Mouse (Mus musculus) erythroblast, embryonic 14.5 days (primary cell): ENCODE measurements around the gene Gucd1. TPM values are rescaled to one million over a fixed set of nuclear protein-coding genes. Genes with fewer than 3 reads are reported as not detected.
"Not testable (repeated sequence)": the region's sequence is repeated elsewhere in the genome, so short reads cannot be mapped to it uniquely, and the experiment has no call there.

Source experiments
- H3K27me3 ChIP-seq: 2 replicates; pipeline ENCODE4 v1.6.1; 2012; ENCODE audit warnings: inconsistent platforms; ENCODE audit not compliant: control insufficient read depth
- H3K36me3 ChIP-seq: 2 replicates; pipeline ENCODE4 v1.6.1; 2012; ENCODE audit warnings: mild to moderate bottlenecking, inconsistent platforms; ENCODE audit not compliant: control insufficient read depth
- H3K4me1 ChIP-seq: 2 replicates; pipeline ENCODE4 v1.6.1; 2012; ENCODE audit warnings: inconsistent platforms; ENCODE audit not compliant: control insufficient read depth
- H3K4me3 ChIP-seq: replicated peaks from 2 replicates; pipeline ENCODE3; 2012; ENCODE audit warnings: moderate library complexity, mild to moderate bottlenecking, inconsistent platforms
- H3K9me3 ChIP-seq: 2 replicates; pipeline ENCODE4 v1.6.1; 2012; ENCODE audit warnings: low read length, inconsistent platforms, mixed read lengths; ENCODE audit not compliant: control insufficient read depth
- GATA1 ChIP-seq: IDR thresholded peaks from 2 replicates; pipeline ENCODE4 v1.6.1; 2012; ENCODE audit warnings: low read length, inconsistent platforms, mixed read lengths
- TAL1 ChIP-seq: IDR thresholded peaks from 3 replicates; pipeline ENCODE4 v1.6.1; 2012; ENCODE audit warnings: low read length, inconsistent platforms, mixed read lengths
- polyA plus RNA-seq: library from polyadenylated mRNA; stranded (reverse); fragments of >175 nt; gene quantifications from 2 replicates; pipeline ENCODE4 v1.2.3, GENCODE M21; 2012

The Gucd1 gene
- polyA plus RNA-seq, 1 experiment: 14.0 TPM

DNA sequence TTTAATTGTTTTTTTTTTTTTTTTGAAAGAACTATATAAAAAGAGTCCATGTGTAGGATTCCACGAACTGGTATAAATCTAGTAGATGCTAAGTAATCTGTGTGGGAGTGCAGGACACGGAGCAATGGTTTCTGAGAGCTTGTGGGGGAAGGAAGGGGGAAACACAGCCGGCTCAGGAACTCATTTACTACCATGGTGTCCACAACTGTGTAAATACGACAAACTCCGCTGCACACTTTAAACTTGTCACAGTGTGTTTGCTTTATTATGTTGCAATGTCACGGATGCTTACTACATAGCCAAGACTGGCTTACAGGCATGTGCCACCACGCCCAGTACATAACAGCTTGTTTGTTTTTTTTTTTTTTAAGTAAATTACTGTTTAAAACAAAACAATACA lies 32.1 kb upstream of the Gucd1 start:
- no peaks in the 10 kb centered on the region for H3K36me3 ChIP-seq
- peaks cover 5% of the 10 kb centered on the region for H3K4me1 ChIP-seq
- no peak for TF ChIP-seq TAL1
- TF ChIP-seq GATA1: no peak
- no peak overlapping the region for H3K4me3 ChIP-seq
- H3K9me3 ChIP-seq: no peaks in the 10 kb centered on the region
- H3K27me3 ChIP-seq: no peaks in the 10 kb centered on the region

DNA sequence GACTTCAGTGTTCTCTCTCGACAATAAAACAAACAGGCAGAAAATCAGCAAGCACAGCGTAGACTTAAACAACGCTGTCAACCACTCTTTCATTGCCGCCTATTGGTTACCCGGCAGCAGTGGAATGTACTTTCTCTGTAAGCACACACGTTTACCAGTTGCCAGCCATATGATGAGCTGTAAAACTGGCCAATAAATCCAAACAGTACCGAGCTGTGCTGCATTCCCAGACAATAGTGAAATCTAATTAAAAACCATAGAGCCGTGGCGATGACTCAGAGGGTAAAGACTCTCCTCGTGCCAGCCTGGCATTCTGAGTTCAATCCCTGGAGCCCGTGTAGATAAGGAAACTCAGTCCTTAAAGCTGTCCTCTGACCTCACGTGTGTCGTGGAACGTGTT lies 30.7 kb upstream of the Gucd1 start:
- no peaks in the 10 kb centered on the region; the same call in 1 of the 2 replicates for H3K4me1 ChIP-seq
- H3K4me3 ChIP-seq: no peak overlapping the region
- H3K36me3 ChIP-seq: no peaks in the 10 kb centered on the region
- no peaks in the 10 kb centered on the region for H3K9me3 ChIP-seq
- no peaks in the 10 kb centered on the region for H3K27me3 ChIP-seq
- TF ChIP-seq TAL1: no peak
- TF ChIP-seq GATA1: no peak

- TF ChIP-seq TAL1: no peak
- no peak for TF ChIP-seq GATA1
- Histone ChIP-seq H3K27me3 (no peaks in the 10 kb centered on the region), H3K4me1 (no peaks in the 10 kb centered on the region; the same call in 1 of the 2 replicates), H3K9me3 (no peaks in the 10 kb centered on the region), H3K36me3 (no peaks in the 10 kb centered on the region), H3K4me3 (no peak overlapping the region)
Observed at GRCm38 (mm10) chr10:75547901-75548300, 30.1 kb upstream of the Gucd1 start.

GRCm38 (mm10) chr10:75536123-75536522 lies 18.4 kb upstream of the Gucd1 start:
- Histone ChIP-seq H3K9me3 (no peaks in the 10 kb centered on the region), H3K27me3 (no peaks in the 10 kb centered on the region), H3K36me3 (peaks cover 54% of the 10 kb centered on the region), H3K4me1 (0 out of 2 replicates have a peak, but pooled peaks cover 2% of the 10 kb centered on the region), H3K4me3 (no peak overlapping the region)
- no peak for TF ChIP-seq TAL1
- TF ChIP-seq GATA1: no peak

DNA sequence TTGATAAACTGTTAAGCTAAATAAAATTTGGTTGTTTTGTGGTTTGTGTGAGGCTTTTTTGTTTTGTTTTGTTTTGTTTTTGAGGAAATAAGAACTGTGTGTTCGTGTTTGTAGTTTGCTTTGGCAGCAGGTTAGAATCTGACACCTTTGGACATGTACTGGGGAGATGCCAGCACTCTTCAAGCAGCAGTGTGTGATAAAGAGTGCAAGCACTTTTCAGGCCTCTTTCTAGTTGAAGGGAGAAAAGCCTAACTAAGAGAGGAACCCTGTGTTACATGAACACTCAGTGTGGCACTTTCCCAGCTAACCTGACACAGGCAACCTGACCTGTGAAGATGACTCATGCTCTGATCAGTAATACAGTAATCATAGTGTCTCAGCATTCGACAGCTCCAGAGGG lies 17.7 kb upstream of the Gucd1 start:
- Histone ChIP-seq H3K4me3 (no peak overlapping the region), H3K36me3 (peaks cover 61% of the 10 kb centered on the region)

GRCm38 (mm10) chr10:75534934-75535333 lies 17.2 kb upstream of the Gucd1 start:
- Histone ChIP-seq H3K27me3 (no peaks in the 10 kb centered on the region), H3K36me3 (peaks cover 66% of the 10 kb centered on the region), H3K4me3 (no peak overlapping the region), H3K9me3 (no peaks in the 10 kb centered on the region), H3K4me1 (0 out of 2 replicates have a peak, but pooled peaks cover 2% of the 10 kb centered on the region)
- TF ChIP-seq TAL1: no peak

More for the DNA sequence above, 17.7 kb upstream of the Gucd1 start:
- Histone ChIP-seq H3K27me3 (no peaks in the 10 kb centered on the region), H3K4me1 (0 out of 2 replicates have a peak, but pooled peaks cover 2% of the 10 kb centered on the region), H3K9me3 (no peaks in the 10 kb centered on the region)
- TF ChIP-seq TAL1 (no peak), GATA1 (no peak)

GRCm38 (mm10) chr10:75534216-75534615 lies 16.4 kb upstream of the Gucd1 start:
- Histone ChIP-seq H3K36me3 (peaks cover 71% of the 10 kb centered on the region), H3K9me3 (no peaks in the 10 kb centered on the region), H3K27me3 (no peaks in the 10 kb centered on the region), H3K4me3 (no peak overlapping the region), H3K4me1 (0 out of 2 replicates have a peak, but pooled peaks cover 2% of the 10 kb centered on the region)
- TF ChIP-seq TAL1 (no peak), GATA1 (no peak)

GRCm38 (mm10) chr10:75531532-75532090 lies 13.8 kb upstream of the Gucd1 start:
- H3K4me3 ChIP-seq: no peak overlapping the region

GRCm38 (mm10) chr10:75530322-75530721 lies 12.6 kb upstream of the Gucd1 start:
- no peaks in the 10 kb centered on the region for H3K9me3 ChIP-seq
- no peaks in the 10 kb centered on the region for H3K27me3 ChIP-seq
- peaks cover 86% of the 10 kb centered on the region for H3K36me3 ChIP-seq
- no peak overlapping the region for H3K4me3 ChIP-seq
- peaks cover 6% of the 10 kb centered on the region for H3K4me1 ChIP-seq
- TF ChIP-seq GATA1: no peak
- TF ChIP-seq TAL1: no peak

More at GRCm38 (mm10) chr10:75531532-75532090, 13.8 kb upstream of the Gucd1 start:
- H3K36me3 ChIP-seq: peaks cover 87% of the 10 kb centered on the region
- H3K4me1 ChIP-seq: peaks cover 2% of the 10 kb centered on the region; the same call in 1 of the 2 replicates
- H3K9me3 ChIP-seq: no peaks in the 10 kb centered on the region
- TF ChIP-seq GATA1 (no peak), TAL1 (no peak)
- no peaks in the 10 kb centered on the region for H3K27me3 ChIP-seq

- Histone ChIP-seq H3K36me3 (peaks cover 86% of the 10 kb centered on the region), H3K4me1 (peaks cover 17% of the 10 kb centered on the region)
- not testable (repeated sequence) for H3K27me3 ChIP-seq, H3K4me3 ChIP-seq, H3K9me3 ChIP-seq
Observed at GRCm38 (mm10) chr10:75525450-75525849, 7.7 kb upstream of the Gucd1 start.
